Mouse (Mus musculus): ENCODE data around the gene Hoxa6. TPM values are rescaled to one million over a fixed set of nuclear protein-coding genes. Genes with fewer than 3 reads are reported as not detected.

Hoxa6 gene
- polyA plus RNA-seq, 1 experiment from 2014 or later, result not detected

- Histone ChIP-seq H3K36me3 (no peaks in the 10 kb centered on the region), H3K9me3 (replicated peaks) (no peaks in the 10 kb centered on the region), H3K4me1 (peaks cover 15% of the 10 kb centered on the region), H3K27ac (replicated peaks) (no peak within 1 kb of the TSS), H3K4me3 (peak within 1 kb of the TSS; percentile 52), H3K27me3 (ENCODE audit: low read depth, poor library complexity, severe bottlenecking) (peaks cover 100% of the 10 kb centered on the region)
- WGBS, result 3% methylated on average over 98 of the region's 102 CpGs
- DNase-seq (ENCODE audit: low spot score), result no peak
Observed at GRCm38 (mm10) chr6:52190906-52191810, 17.4 kb downstream of the Hoxa6 start, which contains the start of gene Hoxa4. Hoxa4 (minus strand) TSS chr6:52191753.

DNA sequence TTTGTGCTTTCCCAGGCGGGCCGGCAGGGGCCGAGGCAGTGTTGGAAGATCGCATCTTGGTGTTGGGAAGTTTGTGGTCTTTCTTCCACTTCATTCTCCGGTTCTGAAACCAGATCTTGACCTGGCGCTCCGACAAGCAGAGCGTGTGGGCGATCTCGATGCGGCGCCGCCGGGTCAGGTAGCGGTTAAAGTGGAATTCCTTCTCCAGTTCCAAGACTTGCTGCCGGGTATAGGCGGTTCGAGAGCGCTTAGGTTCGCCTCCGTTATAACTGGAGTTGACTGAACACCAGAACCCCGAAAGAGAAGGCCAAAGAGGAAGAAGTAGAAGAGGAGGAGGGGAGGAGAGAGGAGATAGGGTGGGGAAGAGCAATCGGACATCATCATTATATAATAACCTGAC lies 18.1 kb downstream of the Hoxa6 start:
- Histone ChIP-seq H3K27ac (replicated peaks) (no peak overlapping the region), H3K9me3 (replicated peaks) (no peaks in the 10 kb centered on the region), H3K27me3 (ENCODE audit: low read depth, poor library complexity, severe bottlenecking) (peaks cover 100% of the 10 kb centered on the region), H3K36me3 (no peaks in the 10 kb centered on the region), H3K4me3 (no peak overlapping the region), H3K4me1 (peaks cover 15% of the 10 kb centered on the region)
- DNase-seq (ENCODE audit: low spot score), result no peak
- under 1% methylated on average over 23 of the region's 23 CpGs for WGBS

DNA sequence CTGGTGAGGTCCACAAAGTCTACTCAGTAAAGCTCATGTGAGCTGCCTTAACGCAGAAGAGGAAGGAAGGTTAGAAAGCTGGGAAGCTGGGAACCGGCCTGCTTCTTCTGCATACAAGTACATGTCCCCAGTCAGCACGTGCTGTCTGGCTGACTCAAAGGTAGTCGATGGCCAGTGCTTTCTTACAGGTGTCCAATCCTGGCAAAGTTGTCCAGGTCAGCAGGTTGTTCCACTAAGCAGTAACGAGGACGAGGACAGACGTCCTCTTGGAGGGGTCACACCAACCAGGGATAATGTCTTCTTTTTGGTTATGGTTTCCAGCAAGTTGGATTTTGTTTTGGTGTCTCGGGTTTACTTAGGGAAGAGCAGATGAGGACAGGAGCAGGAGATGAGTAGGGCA lies 18.6 kb downstream of the Hoxa6 start:
- H3K9me3 ChIP-seq (replicated peaks), result no peaks in the 10 kb centered on the region
- no peak overlapping the region for H3K27ac ChIP-seq (replicated peaks)
- WGBS, result 6% methylated on average over 8 of the region's 8 CpGs
- no peak overlapping the region for H3K4me3 ChIP-seq
- DNase-seq (ENCODE audit: low spot score), result no peak
- peaks cover 15% of the 10 kb centered on the region for H3K4me1 ChIP-seq
- no peaks in the 10 kb centered on the region for H3K36me3 ChIP-seq
- H3K27me3 ChIP-seq (ENCODE audit: low read depth, poor library complexity, severe bottlenecking), result peaks cover 100% of the 10 kb centered on the region

GRCm38 (mm10) chr6:52189172-52189591 lies 19.3 kb downstream of the Hoxa6 start:
- Histone ChIP-seq H3K27me3 (ENCODE audit: low read depth, poor library complexity, severe bottlenecking) (peaks cover 100% of the 10 kb centered on the region), H3K9me3 (replicated peaks) (no peaks in the 10 kb centered on the region), H3K27ac (replicated peaks) (no peak overlapping the region), H3K36me3 (no peaks in the 10 kb centered on the region), H3K4me3 (no peak overlapping the region), H3K4me1 (peaks cover 15% of the 10 kb centered on the region)
- DNase-seq (ENCODE audit: low spot score), result no peak
- WGBS, result 7% methylated on average over 5 of the region's 5 CpGs

GRCm38 (mm10) chr6:52186500-52186899 lies 22.0 kb downstream of the Hoxa6 start:
- H3K27ac ChIP-seq (replicated peaks), result no peak overlapping the region
- peaks cover 6% of the 10 kb centered on the region; the same call in 1 of the 2 replicates for H3K4me1 ChIP-seq
- no peaks in the 10 kb centered on the region for H3K9me3 ChIP-seq (replicated peaks)
- no peak for DNase-seq (ENCODE audit: low spot score)
- H3K27me3 ChIP-seq (ENCODE audit: low read depth, poor library complexity, severe bottlenecking), result peaks cover 100% of the 10 kb centered on the region
- WGBS, result 9% methylated on average over 1 of the region's 1 CpGs
- no peak overlapping the region for H3K4me3 ChIP-seq
- H3K36me3 ChIP-seq, result no peaks in the 10 kb centered on the region

DNA sequence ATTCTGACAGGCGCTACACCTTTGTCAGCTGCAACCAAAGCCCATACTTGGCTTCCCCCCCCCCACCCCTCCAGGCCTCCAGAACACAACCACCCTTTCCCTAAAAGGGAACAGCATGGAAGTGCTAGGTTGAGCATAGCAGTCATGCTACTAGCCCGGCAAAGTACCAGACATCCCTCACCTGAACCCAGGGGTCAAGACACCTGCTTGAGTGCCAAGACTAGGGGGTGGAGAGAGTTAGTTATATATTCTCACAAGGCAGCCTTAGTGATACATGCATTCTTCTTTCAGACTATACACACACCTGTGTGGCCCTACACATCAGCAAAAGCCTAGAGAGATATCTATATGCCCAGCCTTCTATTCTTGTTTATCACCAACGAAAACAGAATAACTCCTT lies 22.7 kb downstream of the Hoxa6 start:
- Histone ChIP-seq H3K9me3 (replicated peaks) (no peaks in the 10 kb centered on the region), H3K4me3 (no peak overlapping the region), H3K36me3 (no peaks in the 10 kb centered on the region), H3K27ac (replicated peaks) (no peak overlapping the region), H3K4me1 (no peaks in the 10 kb centered on the region), H3K27me3 (ENCODE audit: low read depth, poor library complexity, severe bottlenecking) (peaks cover 100% of the 10 kb centered on the region)
- WGBS, result 8% methylated on average over 3 of the region's 3 CpGs
- DNase-seq (ENCODE audit: low spot score), result no peak

DNA sequence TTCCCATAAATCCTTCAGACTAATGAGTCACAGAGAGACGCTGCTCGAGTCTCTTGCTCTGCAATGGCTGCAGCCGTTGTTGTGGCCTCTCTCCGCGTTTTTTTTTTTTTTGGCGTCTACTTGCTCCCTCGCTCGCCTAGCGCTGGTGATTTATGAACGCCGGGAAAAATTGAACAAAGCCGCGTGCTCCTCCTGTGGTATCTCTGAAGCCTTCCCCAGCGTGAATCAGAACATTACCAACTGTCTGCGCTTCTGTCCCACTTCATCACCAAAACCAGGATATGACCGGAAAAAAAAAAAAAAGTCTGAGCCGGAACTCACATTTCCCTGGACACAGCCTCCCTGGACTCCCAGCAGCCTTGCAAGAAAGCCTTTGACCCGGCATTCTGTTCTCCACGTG lies 23.3 kb downstream of the Hoxa6 start:
- Histone ChIP-seq H3K36me3 (no peaks in the 10 kb centered on the region), H3K4me1 (no peaks in the 10 kb centered on the region), H3K27me3 (ENCODE audit: low read depth, poor library complexity, severe bottlenecking) (peaks cover 100% of the 10 kb centered on the region), H3K4me3 (no peak overlapping the region), H3K27ac (replicated peaks) (no peak overlapping the region), H3K9me3 (replicated peaks) (no peaks in the 10 kb centered on the region)
- no peak for DNase-seq (ENCODE audit: low spot score)
- 3% methylated on average over 19 of the region's 19 CpGs for WGBS

- peaks cover 100% of the 10 kb centered on the region for H3K27me3 ChIP-seq (ENCODE audit: low read depth, poor library complexity, severe bottlenecking)
- H3K4me3 ChIP-seq, result no peak overlapping the region
- no peaks in the 10 kb centered on the region for H3K9me3 ChIP-seq (replicated peaks)
- WGBS, result 4% methylated on average over 6 of the region's 6 CpGs
- DNase-seq (ENCODE audit: low spot score), result no peak
- no peaks in the 10 kb centered on the region for H3K4me1 ChIP-seq
- H3K36me3 ChIP-seq, result no peaks in the 10 kb centered on the region
- no peak overlapping the region for H3K27ac ChIP-seq (replicated peaks)
Observed at GRCm38 (mm10) chr6:52184668-52185067, 23.9 kb downstream of the Hoxa6 start.

GRCm38 (mm10) chr6:52183311-52184080 lies 25.0 kb downstream of the Hoxa6 start:
- Histone ChIP-seq H3K4me1 (no peaks in the 10 kb centered on the region), H3K4me3 (no peak overlapping the region), H3K36me3 (no peaks in the 10 kb centered on the region), H3K9me3 (replicated peaks) (no peaks in the 10 kb centered on the region), H3K27ac (replicated peaks) (no peak overlapping the region), H3K27me3 (ENCODE audit: low read depth, poor library complexity, severe bottlenecking) (peaks cover 100% of the 10 kb centered on the region)
- no peak for DNase-seq (ENCODE audit: low spot score)
- WGBS, result 9% methylated on average over 10 of the region's 10 CpGs

GRCm38 (mm10) chr6:52182793-52183192 lies 25.7 kb downstream of the Hoxa6 start:
- no peaks in the 10 kb centered on the region for H3K36me3 ChIP-seq
- WGBS, result 0% methylated on average over 1 of the region's 1 CpGs
- H3K4me1 ChIP-seq, result no peaks in the 10 kb centered on the region
- no peak overlapping the region for H3K27ac ChIP-seq (replicated peaks)
- no peak for DNase-seq (ENCODE audit: low spot score)
- H3K27me3 ChIP-seq (ENCODE audit: low read depth, poor library complexity, severe bottlenecking), result peaks cover 100% of the 10 kb centered on the region
- no peaks in the 10 kb centered on the region for H3K9me3 ChIP-seq (replicated peaks)
- H3K4me3 ChIP-seq, result no peak overlapping the region

GRCm38 (mm10) chr6:52182030-52182429 lies 26.5 kb downstream of the Hoxa6 start:
- Histone ChIP-seq H3K4me3 (no peak overlapping the region), H3K9me3 (replicated peaks) (no peaks in the 10 kb centered on the region), H3K27ac (replicated peaks) (no peak overlapping the region), H3K27me3 (ENCODE audit: low read depth, poor library complexity, severe bottlenecking) (peaks cover 100% of the 10 kb centered on the region), H3K36me3 (no peaks in the 10 kb centered on the region), H3K4me1 (no peaks in the 10 kb centered on the region)
- WGBS, result 29% methylated on average over 2 of the region's 2 CpGs
- no peak for DNase-seq (ENCODE audit: low spot score)

- no peaks in the 10 kb centered on the region for H3K9me3 ChIP-seq (replicated peaks)
- H3K36me3 ChIP-seq, result no peaks in the 10 kb centered on the region
- no peak overlapping the region for H3K4me3 ChIP-seq
- H3K4me1 ChIP-seq, result peaks cover 3% of the 10 kb centered on the region
- H3K27me3 ChIP-seq (ENCODE audit: low read depth, poor library complexity, severe bottlenecking), result peaks cover 100% of the 10 kb centered on the region
- DNase-seq (ENCODE audit: low spot score), result no peak
- 6% methylated on average over 3 of the region's 3 CpGs for WGBS
- H3K27ac ChIP-seq (replicated peaks), result no peak overlapping the region
Observed at GRCm38 (mm10) chr6:52180726-52181125, 27.8 kb downstream of the Hoxa6 start.

GRCm38 (mm10) chr6:52180213-52180710 lies 28.3 kb downstream of the Hoxa6 start:
- Histone ChIP-seq H3K27me3 (ENCODE audit: low read depth, poor library complexity, severe bottlenecking) (peaks cover 100% of the 10 kb centered on the region), H3K27ac (replicated peaks) (no peak overlapping the region), H3K9me3 (replicated peaks) (no peaks in the 10 kb centered on the region), H3K36me3 (no peaks in the 10 kb centered on the region), H3K4me1 (peaks cover 8% of the 10 kb centered on the region), H3K4me3 (no peak overlapping the region)
- no peak for DNase-seq (ENCODE audit: low spot score)
- 2% methylated on average over 11 of the region's 11 CpGs for WGBS

Data from midbrain, embryonic 10.5 days (tissue).